Mouse (Mus musculus): ENCODE measurements around the gene Enthd1.

GRCm38 (mm10) chr15:80457984-80458383 lies 107.0 kb downstream of the Enthd1 start:
- no peak for TF ChIP-seq HCFC1 (IDR thresholded peaks at IDR 0.05; ENCODE audit: borderline replicate concordance, insufficient read depth, low read length)
- no peak for TF ChIP-seq MAFK (IDR thresholded peaks at IDR 0.05; ENCODE audit: insufficient read depth, low read depth, low read length)

Measured in ES-E14 (cell line).